Mouse (Mus musculus) heart, adult 2 months (tissue): Measurements from ENCODE around the gene Nt5dc2.

ENCODE experiments used
- CTCF ChIP-seq: fragments of 200-600 bp; IDR thresholded peaks from 2 replicates; pipeline ENCODE4 v1.8.1; 2022; ENCODE audit warnings: antibody characterized with exemption, mild to moderate bottlenecking, moderate library complexity
- EP300 ChIP-seq: fragments of 200-500 bp; IDR thresholded peaks from 2 replicates; pipeline ENCODE4 v1.6.1; 2011; ENCODE audit warnings: low read depth, low read length, control low read depth; ENCODE audit not compliant: insufficient read depth

DNA sequence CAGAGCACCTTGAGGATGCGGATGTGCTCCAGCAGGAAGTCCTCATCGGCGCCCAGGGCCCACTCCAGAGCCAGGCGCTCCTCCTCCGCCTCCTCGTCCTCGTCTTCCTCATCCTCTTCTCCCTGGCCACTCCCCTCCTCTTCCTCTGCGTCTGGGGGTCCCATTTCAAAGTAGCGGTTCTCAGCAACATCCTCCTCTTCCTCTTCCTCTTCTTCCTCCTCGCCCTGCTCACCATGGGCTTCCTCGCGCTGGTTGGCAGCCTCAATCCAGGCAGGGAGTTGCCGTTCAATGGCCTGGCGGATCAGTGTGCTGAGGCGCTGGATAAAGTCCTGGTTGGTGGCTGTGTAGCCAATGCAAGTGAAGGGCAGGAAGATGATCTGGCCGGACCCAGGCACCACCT, 46.4 kb downstream of the Nt5dc2 start:
- TF ChIP-seq CTCF (no peak), EP300 (no peak)
